Mouse (Mus musculus): ENCODE results near the gene Sema3e. TPM values are rescaled to one million over a fixed set of nuclear protein-coding genes. Genes with fewer than 3 reads are reported as not detected.

Gene Sema3e
- not detected for polyA plus RNA-seq (2017; shearing (Covaris generic))

DNA sequence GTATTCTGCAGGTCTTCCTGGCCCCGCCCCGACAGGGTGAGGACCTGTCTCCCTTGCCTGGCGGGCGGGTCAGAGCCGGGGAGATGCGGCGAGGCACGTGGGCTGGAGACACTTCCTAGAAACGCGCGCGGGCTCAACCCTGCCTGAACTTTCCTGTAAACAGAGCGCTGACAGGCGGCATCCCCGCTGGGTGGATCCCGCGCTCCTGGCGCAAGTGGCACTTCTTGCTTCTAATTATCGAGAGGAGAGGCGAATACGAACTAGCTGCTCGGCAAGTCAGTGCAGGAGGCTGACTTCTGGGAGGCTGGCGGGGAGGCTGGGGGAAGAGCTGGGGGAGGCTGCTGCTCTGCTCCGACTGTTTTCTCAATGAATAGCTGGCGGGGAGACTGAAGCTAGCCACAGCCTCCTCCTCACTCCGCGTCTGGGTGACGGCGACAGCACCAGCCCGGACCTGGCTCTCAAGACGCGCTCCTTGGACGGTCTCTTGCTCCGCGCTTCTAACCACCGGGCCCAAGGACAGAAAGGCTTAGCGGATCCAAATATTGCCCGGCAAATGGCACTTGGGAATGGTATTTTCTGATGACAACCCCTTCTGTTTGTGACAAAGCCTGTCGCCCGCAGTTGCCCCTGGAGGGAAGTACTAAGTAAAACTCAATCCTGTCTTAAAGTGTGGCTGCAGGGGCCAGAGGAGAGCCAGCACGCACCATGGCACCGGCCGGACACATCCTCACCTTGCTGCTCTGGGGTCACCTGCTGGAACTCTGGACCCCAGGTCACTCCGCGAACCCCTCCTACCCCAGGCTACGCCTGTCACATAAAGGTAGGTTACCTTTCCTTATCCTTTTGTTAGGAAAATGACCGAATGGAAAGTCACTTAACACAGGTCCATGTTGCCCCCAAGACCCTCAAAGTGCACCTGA lies at the start of gene Sema3e:
TSS of gene Sema3e (plus strand) at position 72 of the 920 bp plus-strand sequence.

Other genes with a start within 250 kb of the Sema3e start
- not detected for gene Speer3, start 233.7 kb upstream of the Sema3e start, polyA plus RNA-seq (2017; shearing (Covaris generic))